Mouse (Mus musculus) stomach, postnatal 0 days (tissue): ENCODE measurements at regions not wholly inside any gene's neighbourhood (a gene's known extent, or its start where the extent isn't known, plus 50 kb on each side); places are given as distances from the start of the nearest gene placed in this dataset.
"Not testable (repeated sequence)": the region's sequence is repeated elsewhere in the genome, so short reads cannot be mapped to it uniquely, and the experiment has no call there.

Experiments used
- ATAC-seq: fragments of 200-750 bp; cut with Nextera tagmentation; 2 replicates; pipeline ENCODE4 v1.8.0; 2017; ENCODE audit not compliant: low FRiP score, low TSS enrichment
- DNase-seq: peaks from one replicate; pipeline ENCODE4 v3.0.0-alpha.2; 2016; ENCODE audit warnings: low spot score
- H3K27ac ChIP-seq: fragments of 300-500 bp; sonication (generic); replicated peaks from 2 replicates; pipeline ENCODE4 v1.5.1; 2014; ENCODE audit warnings: mild to moderate bottlenecking, control low read depth
- H3K27me3 ChIP-seq: fragments of 300-500 bp; sonication (generic); 2 replicates; pipeline ENCODE4 v1.6.1; 2014; ENCODE audit warnings: low read length; ENCODE audit not compliant: control insufficient read depth, insufficient read depth
- H3K36me3 ChIP-seq: fragments of 300-500 bp; sonication (generic); 2 replicates; pipeline ENCODE4 v1.6.1; 2014; ENCODE audit warnings: low read length, mixed read lengths; ENCODE audit not compliant: control insufficient read depth, insufficient read depth
- H3K4me1 ChIP-seq: fragments of 300-500 bp; sonication (generic); replicated peaks from 2 replicates; pipeline ENCODE4 v1.6.1; 2014; ENCODE audit warnings: antibody characterized with exemption; ENCODE audit not compliant: control insufficient read depth, insufficient read depth
- H3K4me2 ChIP-seq: fragments of 300-500 bp; sonication (generic); replicated peaks from 2 replicates; pipeline ENCODE4 v1.6.1; 2014; ENCODE audit warnings: low read depth, mild to moderate bottlenecking, control low read depth, moderate library complexity
- H3K4me3 ChIP-seq: fragments of 300-500 bp; sonication (generic); 2 replicates; pipeline ENCODE4 v1.5.1; 2014; ENCODE audit warnings: low read depth, low read length, control low read depth
- H3K9ac ChIP-seq: fragments of 300-500 bp; sonication (generic); 2 replicates; pipeline ENCODE4 v1.6.1; 2014; ENCODE audit warnings: mild to moderate bottlenecking, low read length, control low read depth, mixed read lengths
- H3K9me3 ChIP-seq: fragments of 300-500 bp; sonication (generic); 2 replicates; pipeline ENCODE4 v1.6.1; 2016; ENCODE audit warnings: low read length; ENCODE audit not compliant: control insufficient read depth
- CTCF ChIP-seq: IDR thresholded peaks from 2 replicates; pipeline ENCODE4 v1.5.1; 2016; ENCODE audit warnings: antibody characterized with exemption, low read depth, mild to moderate bottlenecking, moderate library complexity
- EP300 ChIP-seq: optimal IDR thresholded peaks from 2 replicates; pipeline ENCODE3; 2016; ENCODE audit warnings: antibody characterized with exemption
- WGBS: fragments of 180-500 bp; shearing (Covaris S2); extraction: QIAGEN DNeasy Blood & Tissue Kit; methylation state at CpG from one replicate; pipeline ENCODE4 v1.1.7; 2014; 5-methylcytosine and 5-hydroxymethylcytosine counted together

- Histone ChIP-seq H3K27ac (no peak overlapping the region), H3K4me2 (no peak overlapping the region), H3K4me3 (no peak overlapping the region), H3K9me3 (no peaks in the 10 kb centered on the region), H3K9ac (no peak overlapping the region), H3K27me3 (no peaks in the 10 kb centered on the region), H3K4me1 (no peaks in the 10 kb centered on the region), H3K36me3 (no peaks in the 10 kb centered on the region)
- peak; percentile 69 for DNase-seq
- WGBS, result 7% methylated on average over 9 of the region's 9 CpGs
- TF ChIP-seq CTCF (peak; percentile 84), EP300 (no peak)
- no peak for ATAC-seq
Observed at GRCm38 (mm10) chr8:37159481-37159880, 166.1 kb downstream of the AI429214 start.

GRCm38 (mm10) chr8:37196859-37197258 lies 203.5 kb downstream of the AI429214 start:
- Histone ChIP-seq H3K27me3 (no peaks in the 10 kb centered on the region), H3K4me1 (no peaks in the 10 kb centered on the region), H3K4me2 (no peak overlapping the region), H3K36me3 (no peaks in the 10 kb centered on the region), H3K4me3 (no peak overlapping the region), H3K9ac (no peak overlapping the region), H3K27ac (no peak overlapping the region), H3K9me3 (no peaks in the 10 kb centered on the region)
- DNase-seq, result no peak
- no peak for ATAC-seq
- WGBS, result 52% methylated on average over 1 of the region's 1 CpGs
- TF ChIP-seq CTCF (no peak), EP300 (no peak)

GRCm38 (mm10) chr8:37215894-37216293 lies 222.5 kb downstream of the AI429214 start:
- WGBS, result 59% methylated on average over 4 of the region's 4 CpGs
- no peaks in the 10 kb centered on the region for H3K9me3 ChIP-seq
- H3K4me1 ChIP-seq, result no peaks in the 10 kb centered on the region
- H3K9ac ChIP-seq, result no peak overlapping the region
- no peak overlapping the region for H3K4me2 ChIP-seq
- no peak for DNase-seq
- no peak overlapping the region for H3K27ac ChIP-seq
- ATAC-seq, result no peak
- no peak overlapping the region for H3K4me3 ChIP-seq
- H3K27me3 ChIP-seq, result no peaks in the 10 kb centered on the region
- no peaks in the 10 kb centered on the region for H3K36me3 ChIP-seq
- no peak for TF ChIP-seq EP300
- TF ChIP-seq CTCF, result no peak

- no peak for TF ChIP-seq EP300
- no peak for TF ChIP-seq CTCF
- Histone ChIP-seq H3K27me3 (no peaks in the 10 kb centered on the region), H3K9ac (no peak overlapping the region), H3K4me3 (no peak overlapping the region), H3K9me3 (no peaks in the 10 kb centered on the region), H3K36me3 (no peaks in the 10 kb centered on the region), H3K27ac (no peak overlapping the region), H3K4me1 (no peaks in the 10 kb centered on the region), H3K4me2 (no peak overlapping the region)
- WGBS, result 60% methylated on average over 2 of the region's 2 CpGs
- DNase-seq, result no peak
- ATAC-seq, result no peak
Observed at GRCm38 (mm10) chr8:37227091-37227490, 233.7 kb downstream of the AI429214 start.

- 85% methylated on average over 2 of the region's 2 CpGs for WGBS
- H3K36me3 ChIP-seq, result no peaks in the 10 kb centered on the region
- H3K27ac ChIP-seq, result no peak overlapping the region
- no peak for DNase-seq
- no peaks in the 10 kb centered on the region for H3K9me3 ChIP-seq
- H3K4me2 ChIP-seq, result no peak overlapping the region
- TF ChIP-seq EP300 (no peak), CTCF (no peak)
- H3K9ac ChIP-seq, result no peak overlapping the region
- H3K4me3 ChIP-seq, result no peak overlapping the region
- no peaks in the 10 kb centered on the region for H3K27me3 ChIP-seq
- ATAC-seq, result no peak
- no peaks in the 10 kb centered on the region for H3K4me1 ChIP-seq
Observed at GRCm38 (mm10) chr8:37237306-37237705, 243.9 kb downstream of the AI429214 start.

- DNase-seq, result no peak
- Histone ChIP-seq H3K27me3 (no peaks in the 10 kb centered on the region), H3K4me1 (no peaks in the 10 kb centered on the region), H3K36me3 (no peaks in the 10 kb centered on the region), H3K9me3 (no peaks in the 10 kb centered on the region), H3K4me3 (no peak overlapping the region), H3K4me2 (no peak overlapping the region), H3K9ac (no peak overlapping the region), H3K27ac (no peak overlapping the region)
- ATAC-seq, result no peak
- no peak for TF ChIP-seq CTCF
- TF ChIP-seq EP300, result no peak
Observed at GRCm38 (mm10) chr8:37239354-37239753, 245.9 kb downstream of the AI429214 start.

GRCm38 (mm10) chr8:37251234-37251633 lies 257.8 kb downstream of the AI429214 start:
- H3K36me3 ChIP-seq, H3K27me3 ChIP-seq, DNase-seq, H3K9ac ChIP-seq, H3K27ac ChIP-seq, H3K4me3 ChIP-seq, ATAC-seq, H3K9me3 ChIP-seq, H3K4me2 ChIP-seq, H3K4me1 ChIP-seq: not testable (repeated sequence)
- WGBS, result 77% methylated on average over 7 of the region's 7 CpGs
